Mouse (Mus musculus) yolk sac, embryonic 10.5 days (tissue): ENCODE results near the gene Hist1h2ba.

ENCODE experiments used
- DNase-seq: peaks from one replicate; pipeline ENCODE4 v3.0.0-alpha.2; 2017; ENCODE audit warnings: low spot score

Hist1h2ba gene

DNA sequence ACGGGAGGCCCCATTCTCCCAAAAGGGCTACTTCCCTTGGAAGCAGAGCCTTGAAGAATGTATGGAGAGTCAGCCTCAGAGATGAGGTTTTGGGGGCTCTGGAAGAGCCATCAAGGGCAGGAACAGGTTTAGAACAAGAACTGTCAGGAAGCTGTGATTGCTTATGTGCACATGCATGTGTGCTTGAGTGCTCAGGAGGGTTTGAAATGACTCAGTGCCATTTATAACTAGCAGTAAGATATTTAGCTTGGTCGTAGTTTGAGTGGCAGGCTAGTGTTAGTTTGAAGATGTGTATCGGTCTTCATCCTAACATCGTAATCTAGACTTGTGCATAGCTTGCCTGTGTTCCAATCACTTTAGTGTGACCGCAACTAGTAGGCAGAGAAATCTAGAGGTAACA, 27.1 kb downstream of the Hist1h2ba start:
- no peak for DNase-seq

DNA sequence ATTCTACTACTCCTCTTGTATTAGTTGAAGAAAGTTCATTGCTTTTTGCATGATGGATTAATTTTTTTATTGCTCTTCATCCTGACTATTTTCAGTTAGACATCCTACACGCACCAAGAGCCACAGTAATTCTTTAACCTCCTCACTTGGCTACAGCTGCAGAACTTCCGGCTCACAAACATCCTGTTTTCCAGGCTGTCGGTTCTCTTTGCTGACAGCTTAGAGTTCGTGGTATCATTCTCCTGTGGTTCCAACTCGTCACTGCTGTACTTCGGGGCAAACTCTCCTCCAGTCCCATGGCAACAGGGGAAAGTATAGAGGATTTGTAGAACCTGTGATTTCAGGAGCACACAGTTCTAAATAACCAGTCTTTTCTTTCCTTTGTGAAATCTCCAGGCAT, 35.7 kb downstream of the Hist1h2ba start:
- no peak for DNase-seq

DNA sequence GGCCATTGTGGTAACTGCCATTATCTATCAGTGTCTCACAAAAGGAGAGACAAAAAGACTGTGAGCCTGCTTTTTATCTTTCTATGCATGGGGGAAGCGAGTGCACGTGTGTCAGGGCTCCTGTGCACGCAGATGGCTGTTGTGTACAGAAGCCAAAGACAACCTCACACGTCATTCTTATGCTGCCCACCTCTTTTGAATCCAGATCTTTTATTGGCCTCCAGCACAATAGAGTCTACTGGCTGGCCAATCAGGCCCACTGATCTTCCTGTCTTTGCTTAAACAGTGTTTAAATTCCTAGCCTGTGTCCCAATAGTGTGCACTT, 40.7 kb downstream of the Hist1h2ba start:
- DNase-seq: no peak

DNA sequence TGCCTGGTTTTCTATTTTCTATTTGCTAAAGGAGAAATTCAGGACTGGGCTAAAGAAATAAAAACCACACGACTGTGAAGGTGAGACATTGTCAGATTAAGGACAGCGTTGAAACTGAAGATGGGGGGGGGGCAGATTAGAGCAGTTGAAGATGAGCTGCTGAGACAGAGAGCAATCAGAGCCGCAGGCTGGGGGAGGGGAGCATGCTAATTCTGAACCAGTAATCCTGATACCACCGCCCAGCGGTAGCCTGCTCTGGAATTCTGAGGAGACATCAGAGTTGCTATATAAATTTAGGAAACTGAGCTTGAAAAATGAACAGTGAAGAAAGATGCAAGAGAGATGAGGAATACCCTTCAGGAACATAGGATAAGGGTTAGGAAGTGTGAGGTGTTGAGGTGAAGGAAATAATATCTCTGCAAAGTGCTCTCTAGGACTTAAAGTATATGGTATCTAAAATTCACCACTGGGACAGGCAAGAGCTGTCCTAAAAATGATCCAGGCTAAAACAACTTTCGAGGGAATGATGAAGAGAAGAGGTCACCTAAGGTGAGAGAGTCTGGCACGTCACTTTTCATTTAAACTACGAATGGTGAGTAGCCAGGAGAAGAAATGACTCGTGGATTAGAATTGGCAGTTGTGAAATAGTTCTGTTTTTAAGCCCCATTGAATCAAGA, 41.2 kb downstream of the Hist1h2ba start:
- DNase-seq: no peak

DNA sequence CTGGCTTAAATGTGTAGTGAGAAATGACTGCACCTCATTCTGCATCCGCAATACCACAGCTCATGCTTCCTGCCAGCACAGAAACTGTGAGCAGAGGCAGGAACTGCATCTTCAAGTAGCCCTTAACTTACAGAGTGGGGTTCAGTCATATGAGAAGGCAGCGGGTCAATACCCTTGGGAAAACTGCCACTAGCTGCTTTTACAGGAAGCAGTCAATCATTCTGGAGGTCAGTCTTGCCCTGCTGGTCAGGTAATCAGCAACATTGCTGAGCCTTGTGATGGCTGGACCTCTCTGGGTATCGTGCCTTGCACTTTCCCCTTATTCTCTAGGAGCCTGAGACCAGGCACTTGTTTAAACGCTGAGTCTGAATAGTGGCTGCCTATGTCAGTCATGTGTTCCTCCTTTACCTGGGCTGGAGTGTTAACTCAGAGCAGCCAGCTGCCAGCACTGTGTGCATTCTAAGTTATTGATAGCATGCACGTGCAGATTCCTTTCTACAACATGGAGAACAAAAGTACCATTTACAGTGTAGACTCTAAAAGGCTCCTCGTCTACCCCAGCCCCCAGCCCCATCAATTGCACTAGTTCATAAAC, 44.8 kb downstream of the Hist1h2ba start:
- no peak for DNase-seq

DNA sequence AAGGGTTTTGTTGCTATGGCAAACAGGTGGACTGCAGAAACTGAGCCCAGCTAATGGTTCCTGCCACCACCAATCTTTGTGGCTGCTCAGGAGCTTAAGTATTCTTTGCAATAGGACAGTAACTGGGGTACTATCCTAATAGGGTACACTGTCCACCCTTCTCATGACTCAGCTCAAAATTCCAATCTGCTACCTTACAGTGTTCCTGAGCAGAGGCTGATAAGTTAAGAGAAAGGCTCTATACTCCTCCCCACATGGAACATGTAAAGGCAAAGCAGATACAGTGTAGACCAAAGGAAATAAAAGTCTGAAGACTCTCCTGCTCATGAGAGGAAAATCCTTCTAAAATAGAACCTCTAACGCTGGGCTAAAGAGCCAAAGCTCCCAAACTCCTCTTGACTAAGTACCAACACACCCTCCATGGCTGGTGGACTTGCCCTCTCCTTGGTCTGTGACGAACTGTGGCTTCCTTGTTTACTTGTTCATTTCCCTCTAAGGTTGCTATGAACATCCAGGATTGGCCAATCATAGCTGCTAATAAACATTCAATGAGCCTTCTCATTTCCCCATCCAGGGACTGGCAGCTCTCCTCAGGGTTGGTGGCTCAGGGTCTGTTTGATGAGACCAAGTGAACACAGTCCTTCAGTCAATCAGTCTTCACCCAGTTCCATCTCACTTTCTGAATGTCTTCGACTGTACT, 46.8 kb downstream of the Hist1h2ba start:
- DNase-seq: no peak

DNA sequence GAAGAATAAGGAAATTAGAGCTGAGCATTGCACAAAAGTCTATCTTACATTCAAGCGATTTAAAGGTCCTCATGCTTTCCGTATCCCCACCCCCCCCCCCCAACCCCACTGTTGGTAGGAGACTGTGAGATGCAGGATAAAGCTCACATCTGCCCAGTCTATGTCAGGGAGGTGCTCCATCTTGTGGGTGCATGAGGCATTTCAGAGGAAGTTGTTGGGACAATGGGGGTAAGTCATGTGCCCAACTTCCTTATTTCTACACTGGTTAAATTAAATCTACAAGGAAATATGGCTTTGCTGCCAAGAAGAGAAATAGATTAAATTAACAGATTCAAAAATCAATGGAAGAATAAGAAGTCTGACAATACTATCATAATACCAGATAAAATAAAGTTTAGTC, 48.4 kb downstream of the Hist1h2ba start:
- DNase-seq: no peak
